Mouse (Mus musculus) heart, postnatal 0 days (tissue): Measurements from ENCODE around the gene Bloc1s5. TPM values are rescaled to one million over a fixed set of nuclear protein-coding genes. Genes with fewer than 3 reads are reported as not detected.

Experiments used
- ATAC-seq: fragments of 200-750 bp; cut with Nextera tagmentation; 2 replicates; pipeline ENCODE4 v1.8.0; 2017; ENCODE audit warnings: low read depth, moderate number of reproducible peaks, moderate library complexity; ENCODE audit not compliant: insufficient read depth
- DNase-seq: peaks from one replicate; pipeline ENCODE4 v3.0.0-alpha.2; 2016; ENCODE audit warnings: low spot score
- H3K27ac ChIP-seq: fragments of 300-500 bp; sonication (generic); 2 replicates; pipeline ENCODE4 v1.5.1; 2014; ENCODE audit warnings: low read depth, mild to moderate bottlenecking
- H3K27me3 ChIP-seq: fragments of 300-500 bp; sonication (generic); 2 replicates; pipeline ENCODE4 v1.6.1; 2014; ENCODE audit warnings: low read length, mixed read lengths; ENCODE audit not compliant: control insufficient read depth, insufficient read depth
- H3K36me3 ChIP-seq: fragments of 300-500 bp; sonication (generic); replicated peaks from 2 replicates; pipeline ENCODE4 v1.6.1; 2014; ENCODE audit warnings: low read length, mixed read lengths; ENCODE audit not compliant: control insufficient read depth, insufficient read depth
- H3K4me1 ChIP-seq: fragments of 300-500 bp; sonication (generic); 2 replicates; pipeline ENCODE4 v1.6.1; 2014; ENCODE audit warnings: antibody characterized with exemption; ENCODE audit not compliant: control insufficient read depth, insufficient read depth
- H3K4me2 ChIP-seq: fragments of 300-500 bp; sonication (generic); 2 replicates; pipeline ENCODE4 v1.6.1; 2014; ENCODE audit warnings: low read depth, mild to moderate bottlenecking, low read length, moderate library complexity
- H3K4me3 ChIP-seq: fragments of 300-500 bp; sonication (generic); 2 replicates; pipeline ENCODE4 v1.5.1; 2014; ENCODE audit warnings: low read depth, low read length
- H3K9ac ChIP-seq: fragments of 300-500 bp; sonication (generic); replicated peaks from 2 replicates; pipeline ENCODE4 v1.6.1; 2014; ENCODE audit warnings: low read depth, low read length, mixed read lengths
- H3K9me3 ChIP-seq: fragments of 300-500 bp; sonication (generic); replicated peaks from 2 replicates; pipeline ENCODE4 v1.6.1; 2016; ENCODE audit warnings: low read length; ENCODE audit not compliant: control insufficient read depth
- CTCF ChIP-seq: IDR thresholded peaks from 2 replicates; pipeline ENCODE4 v1.5.1; 2016; ENCODE audit warnings: antibody characterized with exemption, control low read depth, low read depth
- EP300 ChIP-seq: IDR thresholded peaks from 2 replicates; pipeline ENCODE4 v1.6.1; 2016; ENCODE audit warnings: antibody characterized with exemption, low read depth
- WGBS: fragments of 180-500 bp; shearing (Covaris S2); extraction: QIAGEN DNeasy Blood & Tissue Kit; methylation state at CpG from one replicate; pipeline ENCODE4 v1.1.7; 2014; 5-methylcytosine and 5-hydroxymethylcytosine counted together
- polyA plus RNA-seq: library from polyadenylated mRNA; unstranded; fragments of >200 nt; fragmentation: Nextera tagmentation; extraction: Ambion mirVana; gene quantifications from 2 replicates; pipeline ENCODE4 v1.2.1, GENCODE M21; 2015
- total RNA-seq: library from RNA; depleted of rRNA; stranded (reverse); fragments of >200 nt; gene quantifications from 2 replicates; pipeline ENCODE4 v1.2.3, GENCODE M21; 2014; ENCODE audit warnings: low replicate concordance

Gene Bloc1s5
- total and polyA plus RNA-seq, 2 experiments from 2014 or later: 10.4 to 17.1 TPM

DNA sequence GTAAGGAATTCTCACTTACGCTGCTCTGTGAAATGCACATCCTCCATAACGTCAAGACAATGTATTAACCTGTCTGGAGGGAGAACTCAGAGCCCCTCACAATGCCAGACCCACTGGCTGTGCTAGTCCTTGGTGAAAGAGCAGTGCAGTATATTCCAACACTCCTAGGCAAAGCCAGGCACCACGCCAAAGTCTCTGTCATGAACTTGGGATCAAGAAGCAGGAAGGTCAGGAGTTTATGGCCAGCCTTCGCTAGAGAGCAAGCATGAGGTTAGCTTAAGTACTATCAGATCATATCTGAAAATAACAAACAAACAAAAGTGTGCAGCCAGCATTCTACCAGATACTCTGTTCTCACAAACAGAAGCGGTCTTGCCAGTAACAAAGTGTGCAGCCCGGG is 24.6 kb downstream of the Bloc1s5 start:
- 43% methylated on average over 6 of the region's 6 CpGs for WGBS
- ATAC-seq: no peak

DNA sequence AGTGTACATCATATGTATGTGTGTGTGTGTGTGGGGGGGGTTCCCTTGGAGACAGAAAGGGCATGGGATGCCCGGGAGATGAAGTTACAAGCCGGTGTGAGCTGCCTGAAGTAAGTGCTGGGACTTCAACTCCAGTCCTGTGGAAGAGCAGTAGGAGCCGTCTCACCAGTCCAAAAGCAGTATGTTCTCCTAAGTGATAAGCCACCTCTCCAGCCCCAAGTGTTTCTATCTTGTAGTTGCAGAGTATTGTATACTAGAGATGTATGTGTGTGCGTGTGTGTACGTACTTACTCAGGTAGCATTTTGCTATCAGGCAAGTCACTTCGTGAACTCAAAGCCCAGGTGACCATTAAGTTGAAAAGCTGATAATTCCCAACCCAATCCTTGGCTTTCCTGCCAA is 27.8 kb downstream of the Bloc1s5 start:
- TF ChIP-seq CTCF (no peak), EP300 (no peak)
- H3K4me2 ChIP-seq: no peak overlapping the region
- no peaks in the 10 kb centered on the region for H3K27me3 ChIP-seq
- peaks cover 14% of the 10 kb centered on the region for H3K36me3 ChIP-seq
- H3K9ac ChIP-seq: no peak overlapping the region
- H3K9me3 ChIP-seq: no peaks in the 10 kb centered on the region
- DNase-seq (no peak), ATAC-seq (no peak)
- H3K4me1 ChIP-seq: peaks cover 14% of the 10 kb centered on the region; the same call in 1 of the 2 replicates
- H3K4me3 ChIP-seq: no peak overlapping the region
- H3K27ac ChIP-seq: no peak overlapping the region
- WGBS: 74% methylated on average over 6 of the region's 6 CpGs

More for the DNA sequence above, 24.6 kb downstream of the Bloc1s5 start:
- H3K27ac ChIP-seq: no peak overlapping the region
- no peak for TF ChIP-seq EP300
- H3K27me3 ChIP-seq: no peaks in the 10 kb centered on the region
- H3K4me1 ChIP-seq: 0 out of 2 replicates have a peak, but pooled peaks cover 6% of the 10 kb centered on the region
- no peak overlapping the region for H3K9ac ChIP-seq
- peaks cover 15% of the 10 kb centered on the region for H3K36me3 ChIP-seq
- no peak overlapping the region for H3K4me2 ChIP-seq
- no peak overlapping the region for H3K4me3 ChIP-seq
- no peak for DNase-seq
- H3K9me3 ChIP-seq: no peaks in the 10 kb centered on the region

GRCm38 (mm10) chr13:38605353-38605752 is 29.6 kb downstream of the Bloc1s5 start:
- no peak for DNase-seq

DNA sequence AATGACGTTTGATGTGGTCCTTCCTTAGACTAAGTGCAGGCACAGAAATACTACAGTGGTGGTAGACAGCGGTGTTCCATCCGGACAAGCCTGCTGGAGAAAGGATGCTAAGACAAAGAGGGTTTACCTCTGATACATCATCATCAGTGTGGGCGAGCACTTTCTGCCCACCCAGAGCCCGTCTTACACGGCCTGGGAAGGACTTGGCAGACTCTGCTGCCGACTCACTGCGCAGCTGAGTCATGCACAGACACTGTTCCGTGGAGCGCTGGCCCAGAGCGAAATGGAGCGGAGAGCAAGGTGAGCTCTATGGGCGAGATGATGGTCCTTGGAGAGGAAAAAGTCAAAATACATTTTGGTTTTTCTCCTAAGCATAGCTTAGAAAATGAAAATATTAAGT is 31.9 kb downstream of the Bloc1s5 start:
- H3K9me3 ChIP-seq: no peaks in the 10 kb centered on the region
- 75% methylated on average over 13 of the region's 13 CpGs for WGBS
- H3K9ac ChIP-seq: no peak overlapping the region
- H3K4me1 ChIP-seq: peaks cover 10% of the 10 kb centered on the region; the same call in 1 of the 2 replicates
- no peak overlapping the region for H3K4me3 ChIP-seq
- no peak overlapping the region for H3K27ac ChIP-seq
- ATAC-seq (peak; percentile 20; the same call in 1 of the 2 replicates), DNase-seq (no peak)
- 0 out of 2 replicates have a peak, but pooled peaks cover 6% of the 10 kb centered on the region for H3K36me3 ChIP-seq
- TF ChIP-seq CTCF: no peak
- TF ChIP-seq EP300: no peak
- H3K27me3 ChIP-seq: no peaks in the 10 kb centered on the region
- no peak overlapping the region for H3K4me2 ChIP-seq

More at GRCm38 (mm10) chr13:38605353-38605752, 29.6 kb downstream of the Bloc1s5 start:
- ATAC-seq: no peak
- H3K4me1 ChIP-seq: peaks cover 14% of the 10 kb centered on the region; the same call in 1 of the 2 replicates
- no peaks in the 10 kb centered on the region for H3K9me3 ChIP-seq
- TF ChIP-seq CTCF: no peak
- no peak for TF ChIP-seq EP300
- no peak overlapping the region for H3K27ac ChIP-seq
- H3K4me3 ChIP-seq: no peak overlapping the region
- H3K36me3 ChIP-seq: 0 out of 2 replicates have a peak, but pooled peaks cover 6% of the 10 kb centered on the region
- no peak overlapping the region for H3K9ac ChIP-seq
- WGBS: 54% methylated on average over 6 of the region's 6 CpGs
- no peaks in the 10 kb centered on the region for H3K27me3 ChIP-seq
- no peak overlapping the region for H3K4me2 ChIP-seq

- peak; percentile 73 for ATAC-seq
- no peaks in the 10 kb centered on the region for H3K9me3 ChIP-seq
These were observed 32.6 kb downstream of the Bloc1s5 start for GRCm38 (mm10) chr13:38602243-38602832.

DNA sequence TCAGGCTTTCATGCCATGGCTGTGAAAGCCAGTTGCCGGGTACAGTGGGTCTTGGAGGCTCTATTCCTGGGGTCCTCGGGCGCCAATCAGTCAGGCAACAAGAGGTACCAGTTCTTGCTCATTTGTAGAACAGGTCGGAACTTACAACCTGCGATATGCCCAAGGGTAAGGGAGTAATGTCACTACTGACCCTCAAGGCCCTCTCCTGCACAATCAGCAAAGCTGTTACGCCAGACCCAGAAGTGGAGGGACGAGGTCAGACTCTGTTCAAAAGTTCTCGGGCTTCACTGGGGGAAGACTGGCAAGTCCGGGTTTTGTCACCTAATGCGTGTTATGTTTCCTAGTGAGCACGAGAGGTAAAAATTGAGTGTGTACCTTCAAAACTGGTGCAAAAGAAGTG is 34.1 kb downstream of the Bloc1s5 start:
- H3K4me1 ChIP-seq: peaks cover 10% of the 10 kb centered on the region; the same call in 1 of the 2 replicates
- no peak overlapping the region for H3K27ac ChIP-seq
- H3K9me3 ChIP-seq: no peaks in the 10 kb centered on the region
- 0 out of 2 replicates have a peak, but pooled peaks cover 6% of the 10 kb centered on the region for H3K36me3 ChIP-seq
- H3K9ac ChIP-seq: no peak overlapping the region
- 78% methylated on average over 11 of the region's 11 CpGs for WGBS
- H3K4me2 ChIP-seq: no peak overlapping the region
- DNase-seq (no peak), ATAC-seq (no peak)
- H3K27me3 ChIP-seq: no peaks in the 10 kb centered on the region
- no peak for TF ChIP-seq EP300
- no peak for TF ChIP-seq CTCF
- no peak overlapping the region for H3K4me3 ChIP-seq

More at GRCm38 (mm10) chr13:38602243-38602832, 32.6 kb downstream of the Bloc1s5 start:
- H3K4me3 ChIP-seq: no peak overlapping the region
- H3K36me3 ChIP-seq: 0 out of 2 replicates have a peak, but pooled peaks cover 6% of the 10 kb centered on the region
- peak overlapping the region; percentile 31 for H3K4me2 ChIP-seq
- H3K4me1 ChIP-seq: peaks cover 10% of the 10 kb centered on the region; the same call in 1 of the 2 replicates
- H3K27ac ChIP-seq: no peak overlapping the region
- TF ChIP-seq CTCF (no peak), EP300 (no peak)
- WGBS: 30% methylated on average over 17 of the region's 17 CpGs
- no peak overlapping the region for H3K9ac ChIP-seq
- peak; percentile 68 for DNase-seq
- no peaks in the 10 kb centered on the region for H3K27me3 ChIP-seq
